Mouse (Mus musculus) ES-E14 (cell line): ENCODE measurements around the gene Msantd2. TPM values are rescaled to one million over a fixed set of nuclear protein-coding genes. Genes with fewer than 3 reads are reported as not detected.

ENCODE experiments used
- DNase-seq: peaks from one replicate; pipeline ENCODE4 v3.0.0-alpha.2; 2013; ENCODE audit warnings: low read depth, low spot score
- H3K27ac ChIP-seq: 2 replicates; pipeline ENCODE4 v1.5.1; 2012; ENCODE audit warnings: low read depth, mild to moderate bottlenecking, low read length, moderate library complexity, mixed read lengths; ENCODE audit not compliant: poor library complexity, insufficient read depth, severe bottlenecking
- H3K36me3 ChIP-seq: 2 replicates; pipeline ENCODE4 v1.6.1; 2012; ENCODE audit warnings: mild to moderate bottlenecking, low read length, moderate library complexity, mixed read lengths; ENCODE audit not compliant: control insufficient read depth, poor library complexity, insufficient read depth, severe bottlenecking
- H3K4me1 ChIP-seq, 2 experiments: fragments of 150-350 bp in 1 of 2; sonication (generic) in 1 of 2; 2 replicates each; pipeline ENCODE4 v1.6.1; 2012; ENCODE audit warnings: low read length in 2 of 2, mild to moderate bottlenecking in 1 of 2, mixed read lengths in 1 of 2; ENCODE audit not compliant: control insufficient read depth in 2 of 2, insufficient read depth in 2 of 2, poor library complexity in 1 of 2
- H3K4me3 ChIP-seq, 2 experiments: fragments of 150-350 bp in 1 of 2; sonication (generic) in 1 of 2; 2 replicates each; pipeline ENCODE4 v1.5.1; 2012; ENCODE audit warnings: low read length in 2 of 2, low read depth in 1 of 2, mild to moderate bottlenecking in 1 of 2, mixed read lengths in 1 of 2; ENCODE audit not compliant: insufficient read depth in 1 of 2, poor library complexity in 1 of 2, severe bottlenecking in 1 of 2
- H3K9ac ChIP-seq: 2 replicates; pipeline ENCODE4 v1.6.1; 2012; ENCODE audit warnings: low read depth, mild to moderate bottlenecking, low read length, mixed read lengths; ENCODE audit not compliant: poor library complexity, insufficient read depth, severe bottlenecking
- H3K9me3 ChIP-seq: fragments of 150-350 bp; sonication (generic); 2 replicates; pipeline ENCODE4 v1.6.1; 2012; ENCODE audit warnings: low read depth, mild to moderate bottlenecking, low read length; ENCODE audit not compliant: control insufficient read depth, insufficient read depth
- CHD2 ChIP-seq: IDR thresholded peaks from 2 replicates; pipeline ENCODE4 v1.6.1; 2014; ENCODE audit warnings: mild to moderate bottlenecking, low read depth, low read length, inconsistent platforms
- HCFC1 ChIP-seq: IDR thresholded peaks from 2 replicates; pipeline ENCODE4 v1.6.1; 2012; ENCODE audit warnings: low read length, inconsistent platforms, borderline replicate concordance; ENCODE audit not compliant: insufficient read depth
- MAFK ChIP-seq: IDR thresholded peaks from 2 replicates; pipeline ENCODE4 v1.6.1; 2014; ENCODE audit warnings: mild to moderate bottlenecking, low read depth, low read length, inconsistent platforms; ENCODE audit not compliant: insufficient read depth
- ZC3H11A ChIP-seq: IDR thresholded peaks from 2 replicates; pipeline ENCODE4 v1.6.1; 2012; ENCODE audit warnings: low read depth, mild to moderate bottlenecking, inconsistent platforms, low read length, borderline replicate concordance
- ZNF384 ChIP-seq: IDR thresholded peaks from 2 replicates; pipeline ENCODE4 v1.6.1; 2012; ENCODE audit warnings: low read depth, low read length, inconsistent platforms
- in situ Hi-C, 2 experiments: fragments of 600-800 bp; cut with MboI; formaldehyde crosslinking; loops; one replicate each; pipeline ENCODE4 v1.15.1; 2025; ENCODE audit warnings: low sequenced_read_pairs in 2 of 2, inconsistent platforms in 1 of 2; ENCODE audit not compliant: unreplicated experiment in 2 of 2
- total RNA-seq: library from RNA; depleted of rRNA; stranded (reverse); fragments of 300-350 nt; gene quantifications from 2 replicates; pipeline ENCODE4 v1.2.3, GENCODE M21; 2012

The Msantd2 gene
- total RNA-seq, 1 experiment, result 81.3 TPM

DNA sequence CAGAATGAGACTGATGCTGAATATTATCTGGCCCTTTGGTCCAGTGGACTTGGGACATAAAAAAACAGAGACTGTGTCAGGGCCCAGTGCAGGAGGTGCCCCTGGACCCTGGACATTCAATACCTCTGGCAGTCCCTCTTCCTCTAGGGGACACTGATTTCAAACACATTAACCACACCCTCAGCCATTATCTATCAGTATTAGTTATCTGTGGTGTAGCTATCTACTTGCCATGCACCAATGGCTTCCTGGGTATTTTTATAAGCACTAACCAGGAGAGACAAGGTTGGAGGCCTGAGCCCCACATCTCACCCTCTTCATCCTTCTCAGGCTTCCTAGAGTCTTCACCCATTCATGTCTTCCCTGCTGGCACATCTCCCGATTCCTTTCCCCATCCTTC lies 61.3 kb downstream of the Msantd2 start:
- Histone ChIP-seq H3K36me3 (no peaks in the 10 kb centered on the region), H3K4me1 (peaks cover 0 to 4% of the 10 kb centered on the region in 2 experiments; a peak in 1 of 4 replicates), H3K9ac (no peak overlapping the region), H3K27ac (no peak overlapping the region), H3K4me3 (no peak overlapping the region), H3K9me3 (no peaks in the 10 kb centered on the region)
- no peak for DNase-seq
- in situ Hi-C loops, result no loop called here
- TF ChIP-seq MAFK (no peak), ZC3H11A (no peak), CHD2 (no peak), HCFC1 (no peak), ZNF384 (no peak)

DNA sequence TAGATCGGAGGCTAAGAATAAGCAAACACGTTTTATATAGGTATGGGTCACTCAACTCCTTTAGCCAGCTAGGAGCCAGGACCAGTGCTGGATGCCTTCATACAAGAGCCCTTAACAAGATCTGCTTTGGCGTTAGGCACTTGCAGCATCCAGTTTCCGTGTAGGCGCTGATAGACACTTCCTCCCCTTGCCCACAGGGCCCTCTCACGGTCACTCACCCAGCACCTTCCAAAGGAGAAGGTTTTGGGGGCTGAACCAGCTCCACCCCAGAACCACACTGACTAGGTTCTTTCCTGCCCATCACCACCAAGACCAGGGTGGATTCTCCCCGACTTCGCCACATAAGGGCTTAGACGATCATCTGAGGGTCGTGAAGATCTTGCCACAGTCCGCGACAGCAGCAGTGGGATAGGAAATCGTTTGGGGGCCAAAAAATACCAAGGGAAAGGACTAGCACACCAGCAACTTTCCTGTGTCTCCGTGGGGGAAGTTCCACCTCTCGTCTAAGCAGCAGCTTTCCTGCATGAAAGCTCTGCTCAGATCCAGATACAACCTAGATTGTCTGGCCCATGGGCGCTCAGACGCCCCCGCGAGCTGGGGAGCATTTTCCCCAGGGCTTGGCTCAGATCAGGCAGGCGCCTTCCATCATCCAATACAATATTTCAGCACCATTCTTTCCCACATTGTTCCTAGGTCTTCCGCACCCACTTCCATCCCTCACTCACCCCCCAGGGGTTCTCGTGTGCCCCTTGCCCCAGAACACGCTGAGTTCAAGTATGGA lies 62.8 kb downstream of the Msantd2 start:
- in situ Hi-C loops, result no loop called here
- Histone ChIP-seq H3K9ac (peak overlapping the region; percentile 51), H3K36me3 (no peaks in the 10 kb centered on the region), H3K9me3 (no peaks in the 10 kb centered on the region), H3K4me3 (peak overlapping the region; percentile 70 to 78), H3K4me1 (peaks cover 0 to 4% of the 10 kb centered on the region in 2 experiments; a peak in 1 of 4 replicates), H3K27ac (no peak overlapping the region)
- DNase-seq, result no peak
- TF ChIP-seq MAFK (no peak), ZC3H11A (no peak), HCFC1 (no peak), ZNF384 (no peak), CHD2 (no peak)

GRCm38 (mm10) chr9:37552536-37553293 lies 63.6 kb downstream of the Msantd2 start, which contains the start of gene Nrgn:
Nrgn (minus strand) TSS chr9:37552904.
- Histone ChIP-seq H3K9ac (peak within 1 kb of the TSS; percentile 51), H3K4me1 (peaks cover 0 to 4% of the 10 kb centered on the region in 2 experiments; a peak in 1 of 4 replicates), H3K27ac (no peak within 1 kb of the TSS), H3K9me3 (no peaks in the 10 kb centered on the region), H3K4me3 (peak within 1 kb of the TSS; percentile 70 to 78), H3K36me3 (no peaks in the 10 kb centered on the region)
- DNase-seq, result peak; percentile 85
- TF ChIP-seq CHD2 (no peak), ZNF384 (no peak), MAFK (no peak), HCFC1 (no peak), ZC3H11A (no peak)
- in situ Hi-C loops, result no loop called here

GRCm38 (mm10) chr9:37554279-37554678 lies 65.2 kb downstream of the Msantd2 start:
- in situ Hi-C loops, result no loop called here
- TF ChIP-seq ZC3H11A (no peak), ZNF384 (no peak), CHD2 (no peak), MAFK (no peak), HCFC1 (no peak)
- no peaks in the 10 kb centered on the region for H3K36me3 ChIP-seq
- H3K4me3 ChIP-seq, result no peak overlapping the region
- no peak overlapping the region for H3K27ac ChIP-seq
- no peaks in the 10 kb centered on the region for H3K9me3 ChIP-seq
- no peak for DNase-seq
- H3K9ac ChIP-seq, result no peak overlapping the region
- H3K4me1 ChIP-seq, result peaks cover 0 to 4% of the 10 kb centered on the region in 2 experiments; a peak in 1 of 4 replicates
